Mouse (Mus musculus) thymus, postnatal 4 days (tissue): ENCODE measurements around the gene Scn2b.

Source experiments
- DNase-seq: peaks from one replicate; pipeline ENCODE4 v3.0.0; 2021

The Scn2b gene

DNA sequence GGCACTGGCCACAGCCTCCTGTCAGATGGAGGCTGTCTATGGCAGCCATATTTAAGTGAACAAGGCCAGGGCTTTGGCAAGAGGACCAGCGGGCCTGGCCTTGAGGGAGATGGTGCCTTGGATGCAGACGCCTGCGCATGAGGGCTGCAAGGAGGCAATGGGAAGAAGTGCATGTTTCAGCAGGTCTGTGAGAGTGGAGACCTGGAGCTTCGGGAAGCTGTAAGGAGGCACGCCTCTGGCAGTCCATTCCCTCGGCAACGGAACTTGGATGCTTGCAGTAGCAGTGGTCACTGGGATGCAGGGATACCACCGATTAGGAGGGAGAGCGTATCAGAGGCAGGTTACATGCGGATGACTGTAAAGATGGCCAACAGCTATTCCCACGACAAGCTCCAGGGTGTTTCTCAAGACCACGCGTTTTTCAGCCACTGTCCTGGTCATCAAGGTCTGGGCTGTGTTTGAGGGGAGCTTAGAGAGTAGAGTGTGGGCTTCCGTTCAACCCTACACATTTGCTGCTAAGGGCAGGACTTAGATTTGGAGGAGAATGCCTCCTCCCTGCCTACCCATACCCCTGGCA, 2.5 kb downstream of the Scn2b start:
- DNase-seq, result no peak

GRCm38 (mm10) chr9:45120567-45120966, 3.0 kb downstream of the Scn2b start:
- peak; percentile 38 for DNase-seq

DNA sequence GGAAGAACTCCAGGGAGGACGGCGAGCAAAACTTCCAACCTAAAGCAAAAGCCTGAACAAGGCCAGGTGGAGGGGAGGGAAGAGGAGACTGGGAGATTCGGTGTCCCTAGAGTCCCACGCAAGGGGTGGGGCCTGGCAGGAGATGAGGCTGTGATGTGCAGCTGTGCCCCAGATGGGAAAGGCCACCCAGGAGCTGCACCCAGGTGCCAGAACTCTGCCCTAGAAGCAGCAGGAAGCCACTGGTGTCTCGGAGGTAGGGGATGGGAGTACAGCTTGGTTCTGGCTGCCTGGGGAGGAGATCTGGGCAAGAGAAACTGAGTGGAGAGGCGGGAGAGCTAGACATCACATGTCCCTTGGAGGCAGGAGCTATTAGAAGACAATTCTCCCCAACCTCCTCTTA, 3.4 kb downstream of the Scn2b start:
- DNase-seq, result peak; percentile 83

GRCm38 (mm10) chr9:45121769-45122168, 4.2 kb downstream of the Scn2b start:
- DNase-seq, result peak; percentile 89

DNA sequence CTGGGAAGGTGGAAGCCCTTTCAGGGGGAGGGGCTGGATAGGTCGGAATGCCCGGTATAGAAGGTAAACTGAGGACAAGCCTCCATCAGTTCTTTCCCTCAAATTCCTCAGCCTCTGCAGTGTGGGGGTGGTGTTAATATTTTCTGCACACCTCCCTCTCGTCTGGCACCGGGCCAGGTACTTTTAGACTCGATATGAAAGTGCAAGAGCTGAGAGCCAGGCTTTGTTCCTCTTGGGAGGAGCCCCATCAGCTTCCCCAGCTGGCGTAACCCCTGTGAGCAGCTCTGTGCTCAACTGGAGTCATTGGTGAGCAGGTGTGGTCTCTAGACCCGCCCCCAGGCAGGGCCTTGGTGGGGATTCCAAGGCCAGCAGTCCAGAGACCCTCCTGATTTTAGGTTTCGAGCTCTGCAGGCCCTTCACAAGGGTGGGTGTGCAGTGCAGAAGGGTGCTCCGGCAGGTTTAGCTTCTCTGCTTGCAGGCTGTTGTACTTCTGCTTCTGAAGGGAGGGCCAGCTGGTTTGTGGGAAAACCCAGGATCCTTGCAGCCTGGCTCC, 4.7 kb downstream of the Scn2b start:
- DNase-seq, result peak; percentile 76

GRCm38 (mm10) chr9:45125211-45125610, 7.6 kb downstream of the Scn2b start:
- DNase-seq, result no peak

DNA sequence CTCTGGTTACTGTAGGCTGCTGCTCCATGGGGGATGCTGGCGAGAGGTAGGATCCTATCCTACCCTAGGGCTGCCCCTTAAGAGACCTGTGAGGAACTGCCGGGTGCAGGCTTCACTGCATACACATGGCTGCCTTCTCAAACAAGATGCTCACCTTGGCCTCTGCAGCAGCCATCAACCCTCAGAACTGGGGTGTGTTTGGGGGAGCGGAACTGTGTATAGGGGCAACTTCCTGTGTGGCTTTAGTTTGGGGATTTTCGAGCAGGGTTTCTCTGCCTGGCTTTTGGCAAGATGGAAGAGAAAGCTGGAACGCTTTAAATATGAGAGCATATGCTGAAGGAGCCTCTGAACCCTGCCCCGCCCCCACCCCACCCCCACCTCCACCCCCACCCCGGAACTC, 9.4 kb downstream of the Scn2b start:
- peak; percentile 64 for DNase-seq

- DNase-seq, result peak; percentile 48
These were observed 12.5 kb downstream of the Scn2b start for GRCm38 (mm10) chr9:45130119-45130518.

DNA sequence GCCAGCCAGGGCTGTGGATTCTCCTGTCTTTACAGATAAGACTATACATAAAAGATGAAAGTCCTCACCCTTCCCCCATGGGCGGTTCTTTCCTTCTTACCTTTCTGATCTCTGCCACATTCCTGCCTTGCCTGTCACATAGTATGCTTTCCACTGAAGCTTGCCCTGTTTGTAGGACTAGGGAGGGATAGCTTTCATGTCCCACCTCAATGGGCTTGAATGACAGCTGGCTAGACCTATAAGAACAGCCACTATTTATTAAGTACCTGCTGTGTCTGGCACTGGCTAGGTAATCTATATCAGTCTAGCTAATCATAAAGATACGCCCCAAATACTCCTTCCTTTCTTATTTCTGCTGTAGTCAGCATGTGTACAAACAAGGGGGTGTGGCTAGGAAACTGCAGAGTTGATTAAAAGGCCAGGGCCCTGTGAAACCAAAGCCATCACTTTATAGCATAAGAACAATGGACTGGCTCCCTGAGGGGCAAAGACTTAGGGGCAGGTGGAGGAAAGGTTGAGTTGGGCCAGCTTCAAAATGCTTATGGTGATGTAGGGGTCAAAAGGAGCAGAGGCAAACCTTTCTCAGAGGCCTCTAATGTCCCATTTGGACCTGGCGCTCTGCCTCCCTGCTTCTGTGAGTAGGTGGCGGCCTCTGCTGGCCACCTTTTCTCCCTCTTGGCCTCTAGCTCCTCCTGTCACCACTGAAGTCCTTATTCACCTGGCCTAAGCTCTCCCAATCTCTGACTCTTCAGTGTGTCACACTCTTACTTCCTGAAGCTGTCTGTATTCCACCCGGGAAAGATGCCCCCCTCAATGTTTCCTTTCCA, 16.1 kb downstream of the Scn2b start:
- DNase-seq, result peak; percentile 88

- DNase-seq, result no peak
These were observed 19.0 kb downstream of the Scn2b start for GRCm38 (mm10) chr9:45136442-45137169.

DNA sequence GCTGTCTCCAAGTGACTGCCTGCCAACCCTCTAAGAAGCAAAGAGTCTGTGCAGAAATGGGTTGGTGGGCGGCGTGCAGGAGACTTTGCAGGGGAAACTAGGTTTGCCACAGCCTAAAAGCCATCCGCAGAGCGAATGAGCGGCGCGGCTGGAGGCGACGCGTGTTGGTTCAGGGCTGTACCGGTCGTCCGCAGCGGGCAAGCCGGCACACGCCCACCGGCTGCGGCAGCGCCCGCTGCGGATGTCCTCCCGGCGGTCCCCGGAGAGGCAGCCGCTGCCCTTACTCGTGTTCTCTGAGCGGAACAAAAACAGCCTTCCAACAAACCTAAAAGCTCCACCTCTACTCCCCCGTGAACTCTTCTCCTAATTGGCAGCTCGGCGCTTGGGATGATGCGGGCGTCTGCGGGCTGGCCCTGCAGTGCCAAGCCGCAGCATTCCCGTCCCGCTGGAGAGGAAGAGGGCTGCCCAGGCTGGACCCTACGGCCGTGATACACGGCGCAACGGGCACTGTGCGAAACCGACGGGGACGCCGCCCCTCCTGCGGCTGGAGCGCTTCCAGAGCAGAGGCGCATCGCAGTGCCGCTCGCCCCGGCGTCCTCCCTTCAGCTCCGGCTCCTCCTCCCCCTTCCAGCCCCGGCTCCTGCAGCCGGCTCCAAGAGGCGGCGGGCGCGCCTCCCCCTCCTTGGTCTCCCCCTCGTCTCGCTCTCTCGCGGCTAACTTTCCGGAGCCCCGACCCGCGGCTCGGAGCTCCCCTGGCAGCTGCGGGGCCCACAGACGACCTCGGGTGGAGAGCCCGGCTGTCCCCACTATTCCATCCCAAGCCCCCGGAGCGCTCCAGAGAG, 20.8 kb downstream of the Scn2b start, which contains the start of gene Scn4b:
TSS of gene Scn4b (plus strand) at position 205 of the 842 bp plus-strand sequence.
- peak; percentile 78 for DNase-seq

- DNase-seq, result peak; percentile 45
These were observed 21.5 kb downstream of the Scn2b start for GRCm38 (mm10) chr9:45139082-45139481.

GRCm38 (mm10) chr9:45140945-45141344, 23.4 kb downstream of the Scn2b start:
- peak; percentile 8 for DNase-seq

DNA sequence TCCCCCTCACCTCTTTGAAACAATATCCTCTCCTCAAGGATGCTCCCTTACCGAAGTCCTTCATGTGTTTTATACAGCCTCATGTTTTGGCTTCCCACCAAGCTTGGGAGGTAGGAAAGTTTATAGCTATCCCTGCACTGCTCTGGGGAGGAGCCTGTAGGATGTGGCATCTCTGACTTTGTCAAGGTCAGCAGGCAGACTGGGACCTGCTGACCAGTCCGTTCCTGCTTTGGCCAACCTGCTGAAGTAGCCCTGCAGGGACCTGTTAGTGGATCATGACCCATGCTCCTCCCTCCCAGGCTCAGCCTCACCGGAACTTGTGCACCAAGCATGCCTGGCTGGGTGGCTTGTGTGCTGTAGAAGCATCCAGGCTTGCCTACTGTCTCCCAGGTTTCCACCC, 25.1 kb downstream of the Scn2b start:
- DNase-seq, result peak; percentile 25

DNA sequence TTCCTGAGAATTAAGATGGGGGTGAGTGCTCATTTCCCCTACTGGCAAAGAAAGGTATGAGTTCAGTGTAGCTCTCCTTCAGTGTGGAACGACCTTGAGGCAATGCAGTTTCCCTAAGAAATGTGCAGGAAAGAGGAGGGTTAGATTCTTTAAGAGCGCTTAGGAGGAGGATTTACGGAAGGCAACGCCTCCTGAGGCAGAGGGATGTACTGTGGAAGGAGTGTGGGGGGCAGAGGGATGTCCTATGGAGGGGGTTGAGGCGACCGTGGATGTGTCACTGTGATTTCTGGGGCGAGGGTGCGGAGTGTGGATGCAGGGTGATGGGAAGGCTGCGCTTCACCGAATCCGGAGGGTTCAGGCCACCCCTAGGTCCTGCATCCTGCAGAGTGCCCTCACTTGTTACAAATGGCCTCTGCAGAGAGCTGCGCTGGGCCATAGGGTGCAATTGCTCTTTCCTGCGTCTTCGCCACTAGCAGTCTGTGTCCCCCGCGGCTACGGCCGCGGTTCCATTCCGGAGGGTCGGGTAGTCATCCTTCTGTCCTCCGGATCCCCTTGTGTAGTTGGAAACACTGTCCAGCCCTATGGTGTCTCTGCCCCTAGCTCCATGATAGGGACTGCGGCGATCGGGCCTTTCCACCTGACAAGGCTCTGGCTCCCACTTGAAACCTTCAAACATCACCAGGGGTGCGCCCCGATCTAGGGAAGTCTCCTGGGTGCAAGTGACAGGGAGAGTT, 28.1 kb downstream of the Scn2b start:
- no peak for DNase-seq

- DNase-seq, result peak; percentile 92
These were observed 28.6 kb downstream of the Scn2b start for GRCm38 (mm10) chr9:45146267-45146597.

DNA sequence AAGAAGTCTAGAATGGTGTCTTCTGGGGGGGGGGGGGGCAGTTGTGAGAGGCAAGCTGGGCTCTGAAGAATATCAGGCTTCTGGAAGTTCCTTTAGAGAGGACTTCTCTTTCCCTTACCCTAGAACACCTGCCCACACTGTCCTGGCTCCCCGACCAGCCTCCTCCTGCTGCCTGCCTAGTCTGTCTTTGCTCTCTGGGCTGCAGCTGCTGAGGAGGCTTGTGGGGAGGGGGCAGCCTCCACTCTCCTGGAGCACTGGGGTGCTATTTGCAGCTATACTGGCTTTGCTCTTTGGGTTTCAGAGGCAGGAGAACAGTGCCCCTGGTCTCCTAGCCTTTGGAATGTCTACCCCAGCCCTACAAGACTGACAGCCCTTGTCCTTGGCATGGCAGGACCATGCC, 33.4 kb downstream of the Scn2b start:
- DNase-seq, result peak; percentile 46

DNA sequence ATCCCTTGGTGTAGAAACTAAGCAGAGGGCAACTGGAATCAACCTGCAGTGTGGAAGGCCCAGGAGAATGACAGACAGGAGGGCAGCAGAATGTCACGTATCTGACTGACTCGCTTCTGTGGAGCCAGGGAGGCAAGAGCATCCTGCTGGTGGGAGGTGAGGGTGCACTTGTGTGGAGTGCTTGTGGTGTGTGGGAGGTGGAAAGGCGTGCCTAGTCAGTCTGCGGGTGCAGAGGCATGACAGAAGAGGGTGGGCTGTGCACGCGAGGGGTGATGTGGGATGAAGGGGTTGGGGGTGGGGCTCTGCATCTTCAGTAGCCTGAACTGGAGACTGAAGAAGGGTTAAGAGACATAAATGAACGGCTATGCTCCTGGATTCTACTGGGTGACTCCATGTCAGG, 35.8 kb downstream of the Scn2b start:
- DNase-seq, result peak; percentile 69

DNA sequence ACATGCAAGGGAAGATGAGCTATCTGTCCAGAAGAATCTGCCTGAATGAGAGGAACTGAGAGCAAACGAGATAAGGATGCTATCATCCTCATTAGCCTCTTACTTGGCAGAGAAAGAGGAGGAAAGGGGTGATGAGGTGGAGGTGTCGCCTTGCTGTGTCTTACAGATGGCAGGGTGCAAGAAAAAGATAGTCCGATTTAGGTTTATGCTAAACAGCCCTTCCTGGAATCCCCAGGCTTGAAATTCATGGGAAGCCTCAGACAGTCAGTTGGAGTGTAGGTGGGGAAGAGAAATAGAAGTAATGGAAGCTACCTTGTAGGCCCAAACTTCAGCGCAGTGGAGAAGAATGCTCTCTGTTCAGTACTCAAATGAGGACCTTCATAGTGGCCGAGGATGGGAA, 50.3 kb downstream of the Scn2b start:
- DNase-seq, result no peak

DNA sequence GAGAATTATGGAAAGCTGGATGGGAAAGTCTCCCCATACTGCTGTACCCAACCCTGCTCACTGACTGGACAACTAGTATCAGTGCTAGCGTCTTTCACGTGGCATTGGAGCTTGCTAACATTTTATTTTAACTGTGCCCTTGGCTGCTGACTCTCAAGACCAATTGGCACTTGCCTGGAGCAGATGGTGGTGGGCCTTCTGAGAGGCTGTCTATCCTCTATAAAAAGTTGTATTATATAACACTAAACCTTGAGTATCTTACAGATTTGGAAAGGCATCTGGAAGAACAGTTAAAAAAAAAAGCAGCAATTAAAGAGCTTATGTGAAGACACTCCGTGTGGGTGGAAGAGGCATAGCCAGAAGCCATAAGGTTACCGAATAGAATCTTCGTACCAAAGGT, 52.6 kb downstream of the Scn2b start:
- no peak for DNase-seq

DNA sequence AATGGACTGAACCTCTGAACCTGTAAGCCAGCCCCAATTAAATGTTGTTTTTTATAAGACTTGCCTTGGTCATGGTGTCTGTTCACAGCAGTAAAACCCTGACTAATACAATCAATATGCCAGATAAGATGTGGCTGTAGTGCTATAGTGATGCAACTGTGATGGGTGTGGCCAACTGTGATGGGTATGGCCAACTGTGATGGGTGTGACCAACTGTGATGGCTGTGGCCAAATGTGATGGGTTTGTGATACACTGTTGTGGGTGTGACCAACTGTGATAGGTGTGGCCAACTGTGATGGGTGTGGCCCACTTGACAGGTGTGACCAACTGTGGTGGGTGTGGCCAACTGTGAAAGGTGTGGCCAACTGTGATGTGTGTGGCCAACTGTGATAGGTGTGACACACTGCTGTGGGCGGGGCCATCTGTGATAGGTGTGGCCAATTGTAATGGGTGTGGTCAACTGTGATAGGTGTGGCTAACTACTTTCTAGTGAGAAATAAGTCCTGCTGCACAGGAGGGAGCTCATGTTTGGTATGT, 53.6 kb downstream of the Scn2b start:
- no peak for DNase-seq

DNA sequence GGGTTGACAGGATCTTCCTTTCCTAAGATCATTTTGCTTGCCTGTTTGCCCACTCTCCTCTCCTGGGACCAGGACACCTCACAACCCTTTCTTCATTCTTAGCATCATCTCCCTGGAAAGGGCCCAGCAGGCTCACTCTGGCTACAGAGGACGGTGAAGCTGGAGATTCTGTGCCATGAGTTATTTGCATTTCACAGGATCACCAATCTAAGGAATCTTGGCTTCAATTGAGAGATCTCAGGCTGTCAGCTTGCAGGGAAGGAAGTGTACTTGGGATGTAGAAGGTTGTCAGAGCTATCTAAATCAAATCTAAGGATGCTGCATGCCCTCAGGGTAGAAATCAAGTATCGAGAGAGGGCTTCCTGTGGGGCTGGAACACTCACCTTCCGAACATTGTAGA, 55.9 kb downstream of the Scn2b start:
- no peak for DNase-seq
